In the genomic region with DNA sequence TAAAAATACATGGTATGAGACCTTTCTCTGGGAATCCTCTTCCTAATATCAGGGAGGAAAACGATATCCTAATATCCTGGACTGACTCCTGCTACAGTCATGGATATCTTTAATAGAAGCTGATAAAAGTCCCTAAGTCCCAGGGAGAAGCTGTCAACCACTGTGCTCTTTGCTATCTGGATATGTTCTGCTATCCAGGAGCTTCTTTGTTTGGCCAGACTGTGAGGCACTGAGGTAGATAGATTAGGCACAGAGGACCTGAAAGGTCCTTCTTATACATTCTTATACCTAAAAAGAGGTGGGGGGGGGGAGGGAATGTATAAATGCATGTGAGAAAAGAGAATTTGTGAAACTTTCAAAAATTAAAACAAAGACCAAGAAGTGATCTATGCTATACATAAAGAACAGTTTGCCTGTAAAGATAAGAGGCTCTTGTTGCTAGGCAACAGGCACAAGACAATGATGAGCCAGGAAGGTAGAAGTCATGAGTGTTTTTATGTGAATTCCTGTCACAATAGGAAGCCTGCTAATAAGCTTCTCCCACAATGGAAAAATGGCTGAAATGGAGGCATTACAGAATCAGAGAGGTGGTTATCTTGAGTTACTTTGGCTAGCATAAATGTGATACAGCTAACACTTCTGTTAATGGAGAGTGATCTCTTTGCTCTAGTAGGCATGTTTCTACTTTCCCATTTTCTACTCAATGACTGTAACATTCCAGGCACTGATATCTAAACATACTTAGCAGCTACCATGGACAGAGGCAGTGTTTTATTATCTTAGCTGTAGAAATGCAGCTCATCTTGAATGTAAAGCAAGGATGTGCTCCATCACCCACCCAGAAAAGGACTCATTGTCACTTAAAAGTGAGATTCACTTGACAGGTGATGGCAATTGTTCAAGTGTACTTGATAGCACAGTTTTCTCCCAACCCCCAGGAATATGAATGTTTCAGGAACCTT, we compare ENCODE assay signal across 17 mouse cellular contexts.
DNase-seq lines count a peak whose midpoint lies in the region; ATAC-seq and TF ChIP-seq lines count a peak whose summit lies in the region.
"Had no signal": no experiment of that assay in that cellular context is flagged by ENCODE, and none has a peak within 500 bp of the region (broad histone marks: within the 10 kb centered on the region; RNA-seq: fewer than 3 reads in every experiment).

No protein-coding gene starts in this region.

- TF ChIP-seq CTCF in intestine, postnatal 0 days (IDR thresholded peaks at IDR 0.05; ENCODE audit: low read depth), result no peak
- no peak for TF ChIP-seq CTCF in layer of hippocampus, adult 2 months (conservative IDR thresholded peaks at IDR 0.05)

- H3K27ac ChIP-seq in hindbrain, embryonic 12.5 days, result peak overlapping the region; percentile 12; the same call in 1 of the 2 replicates
- no peak overlapping the region for H3K27ac ChIP-seq in hindbrain, embryonic 10.5 days
- peak overlapping the region; percentile 66 for H3K27ac ChIP-seq in forebrain, embryonic 15.5 days (replicated peaks)
- H3K27ac ChIP-seq in midbrain, embryonic 16.5 days (ENCODE audit: low read length), result peak overlapping the region; percentile 82
- H3K27ac ChIP-seq in intestine, postnatal 0 days (ENCODE audit: low read depth, low read length), result no peak overlapping the region
- H3K27ac ChIP-seq in layer of hippocampus, adult 2 months, result no peak overlapping the region
- H3K27ac ChIP-seq: embryonic facial prominence, embryonic 13.5 days; heart, embryonic 15.5 days; liver, embryonic 15.5 days had no signal

- no peaks in the 10 kb centered on the region for H3K36me3 ChIP-seq in hindbrain, embryonic 12.5 days
- H3K36me3 ChIP-seq in hindbrain, embryonic 10.5 days, result no peaks in the 10 kb centered on the region
- H3K36me3 ChIP-seq in forebrain, embryonic 15.5 days, result no peaks in the 10 kb centered on the region
- H3K36me3 ChIP-seq in midbrain, embryonic 16.5 days (ENCODE audit: control insufficient read depth, insufficient read depth, low read length), result no peaks in the 10 kb centered on the region
- no peaks in the 10 kb centered on the region for H3K36me3 ChIP-seq in intestine, postnatal 0 days (ENCODE audit: control insufficient read depth, insufficient read depth)
- H3K36me3 ChIP-seq: embryonic facial prominence, embryonic 13.5 days; heart, embryonic 15.5 days; liver, embryonic 15.5 days had no signal

- H3K4me1 ChIP-seq in hindbrain, embryonic 12.5 days, result no peaks in the 10 kb centered on the region
- H3K4me1 ChIP-seq in hindbrain, embryonic 10.5 days (replicated peaks), result peaks cover 4% of the 10 kb centered on the region; the same call in 1 of the 2 replicates
- H3K4me1 ChIP-seq in forebrain, embryonic 15.5 days, result peaks cover 9% of the 10 kb centered on the region
- peaks cover 13% of the 10 kb centered on the region for H3K4me1 ChIP-seq in midbrain, embryonic 16.5 days (ENCODE audit: control insufficient read depth, insufficient read depth, low read length)
- H3K4me1 ChIP-seq in intestine, postnatal 0 days (replicated peaks; ENCODE audit: control insufficient read depth, insufficient read depth, low read length), result no peaks in the 10 kb centered on the region
- H3K4me1 ChIP-seq: embryonic facial prominence, embryonic 13.5 days; heart, embryonic 15.5 days; liver, embryonic 15.5 days had no signal

- peak; percentile 60; the same call in 1 of the 2 replicates for ATAC-seq in hindbrain, embryonic 12.5 days (ENCODE audit: low FRiP score)
- peak; percentile 80 for ATAC-seq in forebrain, embryonic 15.5 days (replicated peaks)
- ATAC-seq in midbrain, embryonic 16.5 days, result peak; percentile 92
- no peak for ATAC-seq in intestine, postnatal 0 days
- ATAC-seq: activated CD4-positive, CD25-positive, alpha-beta regulatory T cell, adult 4 months; inflammation-experienced regulatory T-cells, adult 6 months had no signal

- H3K9ac ChIP-seq in hindbrain, embryonic 12.5 days, result no peak overlapping the region
- no peak overlapping the region for H3K9ac ChIP-seq in forebrain, embryonic 15.5 days (replicated peaks)
- H3K9ac ChIP-seq in midbrain, embryonic 16.5 days (ENCODE audit: low read depth, low read length), result no peak overlapping the region
- no peak overlapping the region for H3K9ac ChIP-seq in intestine, postnatal 0 days (ENCODE audit: low read depth, low read length)
- H3K9ac ChIP-seq: embryonic facial prominence, embryonic 13.5 days; heart, embryonic 15.5 days; liver, embryonic 15.5 days had no signal

- no peak overlapping the region for H3K4me3 ChIP-seq in hindbrain, embryonic 12.5 days
- H3K4me3 ChIP-seq in hindbrain, embryonic 10.5 days, result no peak overlapping the region
- H3K4me3 ChIP-seq in forebrain, embryonic 15.5 days, result no peak overlapping the region
- H3K4me3 ChIP-seq in midbrain, embryonic 16.5 days (ENCODE audit: low read depth, low read length), result no peak overlapping the region
- H3K4me3 ChIP-seq in intestine, postnatal 0 days (ENCODE audit: low read depth, low read length), result no peak overlapping the region
- H3K4me3 ChIP-seq in layer of hippocampus, adult 2 months, result no peak overlapping the region
- H3K4me3 ChIP-seq: embryonic facial prominence, embryonic 13.5 days; heart, embryonic 15.5 days; liver, embryonic 15.5 days had no signal

- no peak for DNase-seq in hindbrain, embryonic 10.5 days (ENCODE audit: low spot score)
- peak; percentile 21 for DNase-seq in R1 (ENCODE audit: low read depth, low spot score)
- no peak for DNase-seq in layer of hippocampus, adult 2 months (ENCODE audit: low spot score in 2 of 2)
- no peak for DNase-seq in kidney, postnatal 10 days
- DNase-seq: cerebellum, adult 9-10 months; kidney, postnatal 14 days; left cerebral cortex, postnatal 4 days; lung, postnatal 36 days had no signal

- no peaks in the 10 kb centered on the region for H3K9me3 ChIP-seq in hindbrain, embryonic 12.5 days (replicated peaks)
- H3K9me3 ChIP-seq in hindbrain, embryonic 10.5 days, result no peaks in the 10 kb centered on the region
- no peaks in the 10 kb centered on the region for H3K9me3 ChIP-seq in forebrain, embryonic 15.5 days
- no peaks in the 10 kb centered on the region for H3K9me3 ChIP-seq in midbrain, embryonic 16.5 days (replicated peaks; ENCODE audit: control insufficient read depth, low read length, poor library complexity, severe bottlenecking)
- no peaks in the 10 kb centered on the region for H3K9me3 ChIP-seq in intestine, postnatal 0 days (ENCODE audit: control insufficient read depth)
- H3K9me3 ChIP-seq: embryonic facial prominence, embryonic 13.5 days; heart, embryonic 15.5 days; liver, embryonic 15.5 days had no signal

- no peak overlapping the region for H3K4me2 ChIP-seq in hindbrain, embryonic 12.5 days (replicated peaks)
- no peak overlapping the region for H3K4me2 ChIP-seq in forebrain, embryonic 15.5 days (replicated peaks)
- H3K4me2 ChIP-seq in midbrain, embryonic 16.5 days (ENCODE audit: low read length), result no peak overlapping the region
- H3K4me2 ChIP-seq in intestine, postnatal 0 days (replicated peaks; ENCODE audit: low read depth), result no peak overlapping the region
- H3K4me2 ChIP-seq: embryonic facial prominence, embryonic 13.5 days; heart, embryonic 15.5 days; liver, embryonic 15.5 days had no signal

- 76% methylated on average over 1 of the region's 1 CpGs for WGBS in hindbrain, embryonic 12.5 days
- 89% methylated on average over 1 of the region's 1 CpGs for WGBS in hindbrain, embryonic 10.5 days
- 78% methylated on average over 1 of the region's 1 CpGs for WGBS in forebrain, embryonic 15.5 days
- WGBS in midbrain, embryonic 16.5 days, result 41% methylated on average over 1 of the region's 1 CpGs
- WGBS in intestine, postnatal 0 days, result 76% methylated on average over 1 of the region's 1 CpGs

- no peaks in the 10 kb centered on the region for H3K27me3 ChIP-seq in hindbrain, embryonic 12.5 days
- H3K27me3 ChIP-seq in hindbrain, embryonic 10.5 days (ENCODE audit: insufficient read depth, poor library complexity, severe bottlenecking), result no peaks in the 10 kb centered on the region
- H3K27me3 ChIP-seq in forebrain, embryonic 15.5 days, result no peaks in the 10 kb centered on the region
- no peaks in the 10 kb centered on the region for H3K27me3 ChIP-seq in midbrain, embryonic 16.5 days (ENCODE audit: control insufficient read depth, insufficient read depth, low read depth, low read length)
- no peaks in the 10 kb centered on the region for H3K27me3 ChIP-seq in intestine, postnatal 0 days (replicated peaks; ENCODE audit: control insufficient read depth, insufficient read depth, low read length)
- H3K27me3 ChIP-seq: embryonic facial prominence, embryonic 13.5 days; heart, embryonic 15.5 days; liver, embryonic 15.5 days had no signal

Comparison
In these comparisons a context has a peak if more than half of its experiments do, and no peak if none do; other contexts are left out.
1. H3K27ac ChIP-seq: peak in hindbrain, embryonic 12.5 days (single experiment), forebrain, embryonic 15.5 days (single experiment) and midbrain, embryonic 16.5 days (single experiment); none in hindbrain, embryonic 10.5 days (single experiment), intestine, postnatal 0 days (single experiment) and layer of hippocampus, adult 2 months (single experiment).